Mouse (Mus musculus): Measurements from ENCODE around the gene Gm45521. TPM values are rescaled to one million over a fixed set of nuclear protein-coding genes. Genes with fewer than 3 reads are reported as not detected.
A peak's percentile ranks its signal among the peaks of the same experiment; 100 is the strongest.
"Not testable (repeated sequence)": the region's sequence is repeated elsewhere in the genome, so short reads cannot be mapped to it uniquely, and the experiment has no call there.

The Gm45521 gene
- polyA plus RNA-seq, 1 experiment from 2014 or later = not detected

DNA sequence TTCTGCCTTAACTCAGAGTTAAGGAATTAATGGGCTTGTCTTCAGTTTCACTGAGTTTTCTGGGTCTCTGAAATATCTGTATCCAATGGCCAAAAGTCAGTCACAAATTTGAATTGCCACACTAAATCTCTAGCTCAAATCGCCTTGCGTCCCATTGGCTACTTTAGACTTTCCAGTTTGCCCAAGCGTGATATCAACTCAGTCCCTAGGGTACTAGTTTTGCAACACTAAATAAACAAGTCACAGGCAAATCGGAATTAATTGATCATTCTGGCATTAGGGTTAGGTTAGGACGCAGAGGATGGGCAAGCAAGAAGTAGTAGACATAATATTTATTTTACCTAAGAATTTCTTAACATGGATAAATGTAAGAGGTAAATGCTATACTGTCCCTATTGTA lies 43.2 kb downstream of the Gm45521 start:
- Histone ChIP-seq H3K4me1 (replicated peaks) (peaks cover 14% of the 10 kb centered on the region), H3K27me3 (peaks cover 34% of the 10 kb centered on the region), H3K27ac (no peak overlapping the region), H3K36me3 (no peaks in the 10 kb centered on the region), H3K9ac (no peak overlapping the region), H3K4me2 (no peak overlapping the region), H3K9me3 (replicated peaks) (no peaks in the 10 kb centered on the region), H3K4me3 (no peak overlapping the region)
- 84% methylated on average over 5 of the region's 5 CpGs for WGBS
- no peak for ATAC-seq (replicated peaks; ENCODE audit: insufficient number of reproducible peaks, insufficient read depth, low FRiP score, low read depth)

DNA sequence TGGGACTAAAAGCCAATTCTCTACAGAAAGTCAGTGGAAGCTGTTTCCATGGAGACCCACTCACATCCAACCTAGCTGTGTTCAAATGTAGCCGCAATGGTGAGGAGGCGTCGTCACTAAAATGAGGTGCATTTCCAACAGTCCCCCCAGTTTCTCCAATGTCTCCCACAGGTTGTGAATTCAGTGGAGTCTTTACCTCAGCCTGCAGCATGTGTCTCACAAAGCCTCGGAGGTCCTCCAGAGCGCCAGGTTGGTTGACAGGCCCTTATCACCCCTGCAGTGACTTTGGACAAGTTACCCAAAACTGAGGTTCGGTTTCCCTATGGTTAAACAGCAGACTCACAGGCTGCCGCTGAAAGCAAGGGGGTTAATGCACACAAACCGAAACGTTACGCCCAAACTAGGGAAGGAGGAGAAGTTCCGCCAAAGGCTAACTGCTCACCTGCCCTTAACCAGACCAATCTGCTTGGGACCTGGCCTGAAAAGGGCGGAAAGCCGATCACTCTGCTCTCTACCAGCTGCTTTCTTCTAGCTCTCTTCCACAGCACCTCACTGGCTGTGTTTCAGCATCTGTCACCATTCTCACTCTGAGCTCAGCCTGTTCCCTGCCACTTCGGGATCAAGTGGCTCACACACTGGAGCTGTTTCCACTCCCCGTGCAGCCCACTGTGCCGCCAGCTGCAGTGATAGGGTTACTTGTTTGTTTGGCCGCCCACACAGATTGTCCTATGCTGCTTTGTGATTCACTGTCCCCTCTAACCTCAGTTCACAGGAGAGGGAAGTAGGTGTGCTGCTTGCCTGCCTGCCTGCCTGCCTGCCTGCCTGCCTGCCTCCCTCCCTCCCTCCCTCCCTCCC lies 44.0 kb downstream of the Gm45521 start:
- Histone ChIP-seq H3K4me1 (replicated peaks) (peaks cover 14% of the 10 kb centered on the region), H3K27ac (no peak overlapping the region), H3K9me3 (replicated peaks) (no peaks in the 10 kb centered on the region), H3K36me3 (no peaks in the 10 kb centered on the region), H3K27me3 (peaks cover 30% of the 10 kb centered on the region), H3K4me2 (peak overlapping the region; percentile 14; the same call in 1 of the 2 replicates), H3K9ac (no peak overlapping the region), H3K4me3 (no peak overlapping the region)
- no peak for ATAC-seq (replicated peaks; ENCODE audit: insufficient number of reproducible peaks, insufficient read depth, low FRiP score, low read depth)
- WGBS = 25% methylated on average over 17 of the region's 17 CpGs

DNA sequence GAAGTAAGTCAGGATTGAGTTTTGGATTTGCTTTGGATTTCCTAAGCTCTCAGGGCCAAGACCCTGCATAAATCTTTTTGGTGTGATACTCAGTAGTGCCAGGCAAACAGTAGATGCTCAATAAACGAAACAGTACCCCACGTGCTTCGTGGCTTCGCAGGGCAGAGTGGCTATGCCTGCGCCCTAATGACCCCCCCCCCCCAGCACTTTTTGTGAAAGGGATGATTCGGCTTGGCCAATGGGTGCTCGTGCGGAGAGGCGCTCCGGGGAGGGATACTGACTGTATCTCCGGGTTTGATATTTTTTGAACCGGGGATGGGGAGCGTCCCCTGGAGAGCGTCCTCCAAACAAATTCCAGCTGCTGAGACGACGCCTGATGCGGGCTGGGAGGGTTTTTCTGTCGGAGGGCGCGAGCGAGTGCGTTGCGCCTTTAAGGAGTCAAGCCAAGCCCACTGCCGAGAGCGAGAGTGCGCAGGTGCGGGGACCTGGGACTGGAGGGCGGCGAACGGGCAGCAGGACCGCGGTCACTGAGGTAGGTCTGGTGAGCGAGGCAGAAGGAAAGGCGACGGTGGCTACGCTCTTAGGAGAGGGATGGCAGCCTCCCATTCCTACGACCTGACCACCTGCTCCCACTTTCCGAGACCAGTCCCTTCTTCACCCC lies 45.5 kb downstream of the Gm45521 start, which contains the start of gene Abhd6:
TSS of gene Abhd6 (plus strand) at position 471 of the 661 bp plus-strand sequence.
- ATAC-seq (replicated peaks; ENCODE audit: insufficient number of reproducible peaks, insufficient read depth, low FRiP score, low read depth) = peak; percentile 81
- peak within 1 kb of the TSS; percentile 72 for H3K4me3 ChIP-seq
- peak within 1 kb of the TSS; percentile 60 for H3K27ac ChIP-seq
- peak within 1 kb of the TSS; percentile 93 for H3K4me2 ChIP-seq
- H3K4me1 ChIP-seq (replicated peaks) = peaks cover 14% of the 10 kb centered on the region
- 3% methylated on average over 38 of the region's 38 CpGs for WGBS
- peak within 1 kb of the TSS; percentile 53 for H3K9ac ChIP-seq
- peaks cover 30% of the 10 kb centered on the region for H3K27me3 ChIP-seq
- no peaks in the 10 kb centered on the region for H3K9me3 ChIP-seq (replicated peaks)
- H3K36me3 ChIP-seq = no peaks in the 10 kb centered on the region

DNA sequence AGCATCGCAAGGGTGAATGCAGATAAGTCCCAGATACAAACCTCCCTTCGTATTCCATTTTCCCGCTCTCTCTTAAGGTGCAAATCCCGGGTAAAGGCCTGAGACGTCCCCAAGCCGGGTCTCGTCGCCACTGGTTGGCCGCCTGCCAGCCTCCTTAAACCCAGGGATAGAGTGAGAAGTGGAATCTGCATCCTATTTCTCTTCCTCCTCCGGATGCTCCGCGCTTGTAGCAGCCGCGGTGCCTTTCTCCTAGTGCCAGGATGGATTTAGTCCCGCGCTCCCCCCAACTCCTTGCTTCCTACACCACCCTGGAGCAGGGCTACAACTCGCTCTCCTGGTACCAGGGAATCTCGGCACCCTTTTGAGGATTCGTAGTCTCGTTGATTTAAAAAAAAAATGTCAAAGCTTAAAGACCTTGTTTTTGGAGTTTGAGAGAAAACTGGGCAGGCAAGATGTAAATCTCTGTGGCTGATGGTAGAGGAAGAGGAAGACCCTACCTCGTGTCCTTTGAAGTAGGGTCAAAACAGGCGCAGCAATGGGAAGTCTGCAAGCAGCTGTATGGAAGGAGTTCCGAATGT lies 46.1 kb downstream of the Gm45521 start:
- peak overlapping the region; percentile 72 for H3K4me3 ChIP-seq
- peak overlapping the region; percentile 53 for H3K9ac ChIP-seq
- peaks cover 30% of the 10 kb centered on the region for H3K27me3 ChIP-seq
- peaks cover 14% of the 10 kb centered on the region for H3K4me1 ChIP-seq (replicated peaks)
- WGBS = 1% methylated on average over 23 of the region's 23 CpGs
- no peaks in the 10 kb centered on the region for H3K9me3 ChIP-seq (replicated peaks)
- ATAC-seq (replicated peaks; ENCODE audit: insufficient number of reproducible peaks, insufficient read depth, low FRiP score, low read depth) = peak; percentile 41
- H3K4me2 ChIP-seq = peak overlapping the region; percentile 93
- H3K27ac ChIP-seq = peak overlapping the region; percentile 60
- no peaks in the 10 kb centered on the region for H3K36me3 ChIP-seq

DNA sequence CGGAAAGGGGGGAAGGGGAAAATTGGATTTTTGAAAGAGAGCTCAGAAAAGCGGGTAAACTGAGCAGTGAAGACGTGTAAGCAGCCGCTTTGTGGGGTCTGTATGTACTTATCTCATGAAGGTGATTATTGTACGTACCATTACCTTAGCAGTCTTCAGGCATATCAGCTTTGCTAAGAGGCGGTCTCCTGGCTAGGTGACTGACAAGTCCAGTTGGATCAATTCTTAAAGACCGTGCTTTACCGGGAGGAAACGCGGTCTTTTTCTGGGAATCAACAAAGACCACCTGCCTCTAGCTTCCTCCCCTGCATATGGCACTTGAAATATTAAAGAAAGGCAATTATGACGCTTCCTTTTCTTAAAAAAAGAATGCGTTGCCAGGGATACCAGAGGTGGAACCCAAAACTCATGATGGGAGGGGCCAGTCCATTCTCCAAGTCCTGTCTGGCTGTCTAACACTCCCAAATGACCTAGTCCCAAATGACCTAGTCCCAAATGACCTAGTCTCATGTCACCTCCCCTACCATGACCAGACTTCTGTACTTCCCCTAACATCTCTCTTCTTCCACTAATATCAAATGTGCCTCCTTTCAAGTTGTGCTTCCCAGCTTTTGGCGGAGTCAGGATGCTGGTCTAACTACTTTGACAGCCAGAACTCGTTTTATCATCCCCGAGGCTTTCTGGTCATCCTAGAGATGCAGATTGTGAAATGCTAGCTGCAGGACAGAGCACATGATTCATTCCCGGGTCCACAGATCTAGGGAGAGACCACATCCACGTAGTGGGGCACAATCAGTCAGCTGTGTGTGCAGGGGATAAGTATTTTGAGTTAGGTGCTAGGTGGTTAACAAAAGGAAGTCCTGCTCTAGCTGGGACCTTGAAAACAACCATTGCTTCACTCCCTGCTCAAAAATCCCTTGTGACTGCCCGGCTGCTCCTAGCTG lies 46.9 kb downstream of the Gm45521 start:
- no peaks in the 10 kb centered on the region for H3K9me3 ChIP-seq (replicated peaks)
- H3K27me3 ChIP-seq = peaks cover 29% of the 10 kb centered on the region
- H3K4me2 ChIP-seq = peak overlapping the region; percentile 93
- 47% methylated on average over 18 of the region's 18 CpGs for WGBS
- ATAC-seq (replicated peaks; ENCODE audit: insufficient number of reproducible peaks, insufficient read depth, low FRiP score, low read depth) = no peak
- H3K4me1 ChIP-seq (replicated peaks) = peaks cover 14% of the 10 kb centered on the region
- peak overlapping the region; percentile 72 for H3K4me3 ChIP-seq
- peak overlapping the region; percentile 53; the same call in 1 of the 2 replicates for H3K9ac ChIP-seq
- no peak overlapping the region for H3K27ac ChIP-seq
- H3K36me3 ChIP-seq = no peaks in the 10 kb centered on the region

DNA sequence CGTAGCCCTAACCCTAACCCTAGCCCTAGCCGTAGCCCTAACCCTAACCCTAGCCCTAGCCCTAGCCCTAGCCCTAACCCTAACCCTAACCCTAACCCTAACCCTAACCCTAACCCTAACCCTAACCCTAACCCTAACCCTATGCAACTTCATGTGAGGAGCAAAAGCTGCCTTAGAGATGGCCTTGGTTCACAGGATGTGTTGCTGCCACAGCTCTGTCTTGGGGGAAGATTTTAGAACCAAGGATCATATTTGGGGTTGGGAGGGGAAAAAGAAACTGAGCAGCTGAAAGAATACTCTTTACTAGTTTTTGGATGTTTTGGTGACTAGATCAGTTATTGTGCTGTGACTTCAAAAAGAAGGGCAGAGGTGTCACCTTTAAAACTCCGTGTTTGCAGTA lies 49.0 kb downstream of the Gm45521 start:
- peaks cover 14% of the 10 kb centered on the region for H3K4me1 ChIP-seq (replicated peaks)
- H3K4me2 ChIP-seq; H3K9ac ChIP-seq; H3K27ac ChIP-seq; ATAC-seq (replicated peaks; ENCODE audit: insufficient number of reproducible peaks, insufficient read depth, low FRiP score, low read depth); H3K4me3 ChIP-seq; H3K9me3 ChIP-seq (replicated peaks); H3K36me3 ChIP-seq; H3K27me3 ChIP-seq: not testable (repeated sequence)
- 59% methylated on average over 3 of the region's 3 CpGs for WGBS

DNA sequence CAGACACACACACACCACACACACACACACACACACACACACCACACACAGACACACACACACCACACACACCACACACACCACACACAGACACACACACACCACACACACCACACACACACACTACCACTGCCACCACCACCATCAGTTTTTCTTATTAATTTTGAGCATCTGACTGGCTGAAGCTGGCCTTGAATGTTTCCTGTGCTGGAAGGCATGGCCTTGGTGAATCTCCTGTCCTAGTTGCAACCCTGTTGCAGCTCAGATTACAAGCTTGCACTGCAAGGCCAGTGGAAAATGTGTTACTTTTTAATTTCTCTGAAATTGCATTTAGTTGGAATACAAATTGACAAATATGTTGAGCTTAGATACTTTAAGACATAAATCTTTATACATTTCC lies 50.0 kb downstream of the Gm45521 start:
- peaks cover under 1% of the 10 kb centered on the region; the same call in 1 of the 2 replicates for H3K27me3 ChIP-seq
- no peaks in the 10 kb centered on the region for H3K9me3 ChIP-seq (replicated peaks)
- no peak overlapping the region for H3K9ac ChIP-seq
- H3K27ac ChIP-seq = no peak overlapping the region
- H3K4me1 ChIP-seq (replicated peaks) = peaks cover 14% of the 10 kb centered on the region
- no peak overlapping the region for H3K4me3 ChIP-seq
- no peaks in the 10 kb centered on the region for H3K36me3 ChIP-seq
- ATAC-seq (replicated peaks; ENCODE audit: insufficient number of reproducible peaks, insufficient read depth, low FRiP score, low read depth) = no peak
- H3K4me2 ChIP-seq = no peak overlapping the region

DNA sequence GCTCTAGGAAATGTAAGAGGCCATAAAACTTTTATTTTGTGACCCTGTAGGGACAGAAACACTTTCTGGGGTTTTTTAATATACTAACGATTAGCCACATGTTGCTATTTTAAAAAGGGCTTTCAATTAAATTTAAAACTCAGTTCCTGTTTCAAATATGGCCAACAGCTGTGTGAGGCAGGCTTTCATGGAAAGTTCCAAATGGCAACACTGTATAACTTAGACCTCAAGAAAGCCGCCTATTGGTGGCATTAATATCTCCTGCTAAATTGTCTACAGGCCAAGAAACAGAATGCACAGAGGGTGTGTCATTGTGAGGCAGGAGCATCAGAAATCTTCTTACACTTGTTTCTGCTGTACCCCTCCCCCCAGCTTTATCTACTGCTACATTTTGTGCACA lies 50.4 kb downstream of the Gm45521 start:
- no peaks in the 10 kb centered on the region for H3K36me3 ChIP-seq
- no peaks in the 10 kb centered on the region for H3K27me3 ChIP-seq
- no peaks in the 10 kb centered on the region for H3K9me3 ChIP-seq (replicated peaks)
- no peak for ATAC-seq (replicated peaks; ENCODE audit: insufficient number of reproducible peaks, insufficient read depth, low FRiP score, low read depth)
- no peak overlapping the region for H3K9ac ChIP-seq
- no peak overlapping the region for H3K4me3 ChIP-seq
- WGBS = 75% methylated on average over 2 of the region's 2 CpGs
- no peak overlapping the region for H3K27ac ChIP-seq
- H3K4me2 ChIP-seq = no peak overlapping the region
- H3K4me1 ChIP-seq (replicated peaks) = peaks cover 12% of the 10 kb centered on the region

DNA sequence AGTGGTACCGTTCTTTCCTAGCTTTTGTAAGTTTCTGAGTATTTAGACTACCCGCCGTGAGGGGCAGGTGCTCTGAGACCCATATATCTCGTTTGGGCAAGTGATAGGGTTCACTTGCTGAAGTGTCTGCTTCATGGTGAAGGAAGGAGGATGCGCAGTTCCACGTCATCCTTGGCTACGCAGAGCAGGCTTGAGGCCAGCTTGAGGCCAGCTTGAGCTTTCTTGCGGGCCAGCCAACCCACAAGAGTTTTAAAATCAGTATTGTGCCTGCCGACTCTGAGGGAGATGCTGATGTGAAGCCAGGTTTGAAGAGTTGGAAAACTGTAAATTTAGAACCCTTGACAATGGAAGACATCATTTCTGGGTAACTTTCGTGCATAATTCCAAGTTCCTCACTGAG lies 50.8 kb downstream of the Gm45521 start:
- Histone ChIP-seq H3K4me3 (no peak overlapping the region), H3K4me2 (no peak overlapping the region), H3K4me1 (replicated peaks) (peaks cover 11% of the 10 kb centered on the region), H3K36me3 (no peaks in the 10 kb centered on the region), H3K27me3 (no peaks in the 10 kb centered on the region), H3K9me3 (replicated peaks) (no peaks in the 10 kb centered on the region), H3K27ac (no peak overlapping the region), H3K9ac (no peak overlapping the region)
- ATAC-seq (replicated peaks; ENCODE audit: insufficient number of reproducible peaks, insufficient read depth, low FRiP score, low read depth) = no peak
- 80% methylated on average over 10 of the region's 10 CpGs for WGBS
